Mouse (Mus musculus) limb, embryonic 14.5 days (tissue): ENCODE measurements around the gene Tcf15. TPM values are rescaled to one million over a fixed set of nuclear protein-coding genes. Genes with fewer than 3 reads are reported as not detected.

Experiments
- ATAC-seq: fragments of 200-750 bp; cut with Nextera tagmentation; 2 replicates; pipeline ENCODE4 v1.8.0; 2017; ENCODE audit warnings: low read depth, moderate number of reproducible peaks, moderate TSS enrichment; ENCODE audit not compliant: low FRiP score
- DNase-seq: peaks from one replicate; pipeline ENCODE4 v3.0.0-alpha.2; 2015; ENCODE audit warnings: low spot score
- H3K27ac ChIP-seq: fragments of 300-500 bp; sonication (generic); replicated peaks from 2 replicates; pipeline ENCODE4 v1.5.1; 2014; ENCODE audit warnings: low read depth, mild to moderate bottlenecking, low read length, moderate library complexity, mixed read lengths
- H3K27me3 ChIP-seq: fragments of 300-500 bp; sonication (generic); 2 replicates; pipeline ENCODE4 v1.6.1; 2014; ENCODE audit warnings: low read length, mixed read lengths; ENCODE audit not compliant: control insufficient read depth, insufficient read depth
- H3K36me3 ChIP-seq: fragments of 300-500 bp; sonication (generic); 2 replicates; pipeline ENCODE4 v1.6.1; 2014; ENCODE audit warnings: mild to moderate bottlenecking, low read length, moderate library complexity, mixed read lengths; ENCODE audit not compliant: control insufficient read depth, insufficient read depth
- H3K4me1 ChIP-seq: fragments of 300-500 bp; sonication (generic); 2 replicates; pipeline ENCODE4 v1.6.1; 2014; ENCODE audit warnings: antibody characterized with exemption, low read length, mixed read lengths; ENCODE audit not compliant: control insufficient read depth, insufficient read depth
- H3K4me2 ChIP-seq: fragments of 300-500 bp; sonication (generic); replicated peaks from 2 replicates; pipeline ENCODE4 v1.6.1; 2014; ENCODE audit warnings: low read depth, mild to moderate bottlenecking, low read length, moderate library complexity; ENCODE audit not compliant: severe bottlenecking
- H3K4me3 ChIP-seq: fragments of 300-500 bp; sonication (generic); replicated peaks from 2 replicates; pipeline ENCODE4 v1.5.1; 2014; ENCODE audit warnings: low read length
- H3K9ac ChIP-seq: fragments of 300-500 bp; sonication (generic); 2 replicates; pipeline ENCODE4 v1.6.1; 2014; ENCODE audit warnings: mild to moderate bottlenecking, low read depth, low read length, moderate library complexity; ENCODE audit not compliant: severe bottlenecking
- H3K9me3 ChIP-seq: fragments of 300-500 bp; sonication (generic); 2 replicates; pipeline ENCODE4 v1.6.1; 2016; ENCODE audit warnings: low read length; ENCODE audit not compliant: control insufficient read depth
- POLR2A ChIP-seq: fragments of 200-500 bp; IDR thresholded peaks from 2 replicates; pipeline ENCODE4 v1.8.0; 2012; ENCODE audit warnings: inconsistent platforms, mild to moderate bottlenecking, moderate library complexity, borderline replicate concordance; ENCODE audit not compliant: insufficient read depth, insufficient read length; ENCODE audit errors: extremely low read depth
- WGBS: fragments of 180-500 bp; shearing (Covaris S2); extraction: QIAGEN DNeasy Blood & Tissue Kit; methylation state at CpG from one replicate; pipeline ENCODE4 v1.1.7; 2014; 5-methylcytosine and 5-hydroxymethylcytosine counted together
- polyA plus RNA-seq, 2 experiments: library from polyadenylated mRNA; depleted of rRNA in 1 of 2; stranded (reverse) in 1 of 2; unstranded in 1 of 2; fragments of >200 nt; fragmentation: Nextera tagmentation in 1 of 2; extraction: Ambion mirVana in 1 of 2; gene quantifications; 2 replicates each; pipeline versions ENCODE4 v1.2.1 to v1.2.3; 2012 to 2014

Tcf15 gene
- polyA plus RNA-seq, 2 experiments, result 9.4 to 11.0 TPM

DNA sequence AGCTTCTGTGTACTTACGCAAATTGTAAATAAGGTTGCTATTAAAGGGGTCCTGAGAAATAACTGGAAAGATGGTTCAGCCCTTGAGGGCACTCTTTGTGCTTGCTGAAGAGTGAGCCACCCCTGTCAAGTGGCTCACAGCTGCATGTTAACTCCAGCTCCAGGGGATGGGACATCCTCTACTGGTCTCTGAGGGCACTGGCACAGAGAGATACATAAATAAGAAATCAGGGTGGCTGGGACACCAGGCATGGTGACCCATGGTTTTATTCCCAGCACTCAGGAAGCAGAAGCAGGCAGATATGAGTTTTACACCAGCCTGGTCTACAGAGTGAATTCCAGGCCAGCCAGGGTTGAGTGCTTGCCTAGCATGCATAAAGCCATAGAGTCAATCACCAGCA is 26.0 kb downstream of the Tcf15 start:
- 0 out of 2 replicates have a peak, but pooled peaks cover 4% of the 10 kb centered on the region for H3K4me1 ChIP-seq
- WGBS, result 94% methylated on average over 1 of the region's 1 CpGs

DNA sequence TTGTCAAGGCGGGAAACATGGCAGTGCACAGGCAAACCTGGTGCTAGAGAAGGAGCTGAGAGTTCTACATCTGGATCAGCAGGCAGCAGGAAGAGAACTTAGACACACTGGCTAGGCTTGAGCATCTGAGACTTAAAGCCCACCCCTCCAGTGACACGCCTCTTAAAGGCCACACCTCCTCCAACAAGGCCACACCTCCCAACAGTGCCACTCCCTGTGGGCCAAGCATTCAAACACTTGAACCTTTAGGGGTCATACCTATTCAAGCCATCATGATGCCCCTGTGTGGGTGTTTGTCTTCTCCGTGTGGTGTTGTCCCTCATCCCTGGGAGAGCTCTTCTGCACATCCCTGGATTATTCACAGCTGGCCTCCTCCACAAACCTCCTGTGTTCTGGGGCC is 31.5 kb downstream of the Tcf15 start:
- H3K4me2 ChIP-seq, result no peak overlapping the region
- H3K27me3 ChIP-seq, result no peaks in the 10 kb centered on the region
- H3K4me1 ChIP-seq, result no peaks in the 10 kb centered on the region
- TF ChIP-seq POLR2A, result no peak
- DNase-seq (no peak), ATAC-seq (no peak)
- no peak overlapping the region for H3K27ac ChIP-seq
- H3K36me3 ChIP-seq, result no peaks in the 10 kb centered on the region
- no peaks in the 10 kb centered on the region for H3K9me3 ChIP-seq
- WGBS, result 86% methylated on average over 3 of the region's 3 CpGs
- H3K4me3 ChIP-seq, result no peak overlapping the region
- no peak overlapping the region for H3K9ac ChIP-seq

More for the DNA sequence above, 26.0 kb downstream of the Tcf15 start:
- H3K4me2 ChIP-seq, result no peak overlapping the region
- H3K4me3 ChIP-seq, result no peak overlapping the region
- DNase-seq (no peak), ATAC-seq (no peak)
- no peak overlapping the region for H3K27ac ChIP-seq
- H3K36me3 ChIP-seq, result no peaks in the 10 kb centered on the region
- H3K9me3 ChIP-seq, result no peaks in the 10 kb centered on the region
- no peak overlapping the region for H3K9ac ChIP-seq
- H3K27me3 ChIP-seq, result no peaks in the 10 kb centered on the region
- TF ChIP-seq POLR2A, result no peak

DNA sequence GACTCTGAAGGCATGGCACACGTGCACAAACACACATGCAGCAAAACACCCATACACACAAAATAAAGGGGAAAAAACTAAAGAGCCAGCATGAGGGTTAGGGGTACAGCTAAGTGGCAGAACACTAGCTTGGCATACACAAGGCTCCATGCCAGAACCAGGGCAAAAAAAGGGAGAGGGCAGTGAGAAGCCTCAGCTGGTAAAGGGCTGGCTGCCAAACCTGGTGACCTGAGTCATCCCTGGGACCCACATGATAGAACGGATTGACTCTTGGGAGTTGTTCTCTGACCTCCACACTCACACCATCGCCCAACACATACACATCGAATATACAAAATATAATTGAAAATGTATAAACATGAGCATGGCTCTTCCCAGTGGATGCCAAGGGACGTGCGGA is 33.3 kb downstream of the Tcf15 start:
- H3K4me1 ChIP-seq, result no peaks in the 10 kb centered on the region
- TF ChIP-seq POLR2A, result no peak
- H3K36me3 ChIP-seq, result no peaks in the 10 kb centered on the region
- H3K4me2 ChIP-seq, result no peak overlapping the region
- H3K4me3 ChIP-seq, result no peak overlapping the region
- no peak for DNase-seq
- no peaks in the 10 kb centered on the region for H3K27me3 ChIP-seq
- no peak overlapping the region for H3K9ac ChIP-seq
- 93% methylated on average over 6 of the region's 6 CpGs for WGBS
- ATAC-seq, result no peak
- no peak overlapping the region for H3K27ac ChIP-seq
- H3K9me3 ChIP-seq, result no peaks in the 10 kb centered on the region

GRCm38 (mm10) chr2:152177162-152177805 is 33.9 kb downstream of the Tcf15 start:
- WGBS, result 24% methylated on average over 22 of the region's 24 CpGs
- Histone ChIP-seq H3K4me2 (no peak overlapping the region), H3K27me3 (no peaks in the 10 kb centered on the region), H3K36me3 (no peaks in the 10 kb centered on the region), H3K4me1 (no peaks in the 10 kb centered on the region), H3K4me3 (no peak overlapping the region), H3K9ac (no peak overlapping the region), H3K27ac (no peak overlapping the region), H3K9me3 (no peaks in the 10 kb centered on the region)
- TF ChIP-seq POLR2A, result no peak
- ATAC-seq, result no peak
- DNase-seq, result no peak

GRCm38 (mm10) chr2:152177806-152178170 is 34.4 kb downstream of the Tcf15 start:
- no peak overlapping the region for H3K4me3 ChIP-seq
- 79% methylated on average over 6 of the region's 6 CpGs for WGBS
- H3K4me2 ChIP-seq, result no peak overlapping the region
- no peak overlapping the region for H3K9ac ChIP-seq
- TF ChIP-seq POLR2A, result no peak
- no peak overlapping the region for H3K27ac ChIP-seq
- H3K4me1 ChIP-seq, result no peaks in the 10 kb centered on the region
- H3K27me3 ChIP-seq, result no peaks in the 10 kb centered on the region
- no peak for ATAC-seq
- H3K9me3 ChIP-seq, result no peaks in the 10 kb centered on the region
- no peaks in the 10 kb centered on the region for H3K36me3 ChIP-seq
- DNase-seq, result no peak
